Mouse (Mus musculus) cerebellum, adult 11-12 months (tissue): Measurements from ENCODE around the gene Trmt44.
"Not testable (repeated sequence)": the region's sequence is repeated elsewhere in the genome, so short reads cannot be mapped to it uniquely, and the experiment has no call there.

Source experiments
- DNase-seq: peaks from one replicate; pipeline ENCODE4 v3.0.0; 2022

The Trmt44 gene

GRCm38 (mm10) chr5:35584259-35584658 is 9.4 kb upstream of the Trmt44 start:
- DNase-seq, result not testable (repeated sequence)

DNA sequence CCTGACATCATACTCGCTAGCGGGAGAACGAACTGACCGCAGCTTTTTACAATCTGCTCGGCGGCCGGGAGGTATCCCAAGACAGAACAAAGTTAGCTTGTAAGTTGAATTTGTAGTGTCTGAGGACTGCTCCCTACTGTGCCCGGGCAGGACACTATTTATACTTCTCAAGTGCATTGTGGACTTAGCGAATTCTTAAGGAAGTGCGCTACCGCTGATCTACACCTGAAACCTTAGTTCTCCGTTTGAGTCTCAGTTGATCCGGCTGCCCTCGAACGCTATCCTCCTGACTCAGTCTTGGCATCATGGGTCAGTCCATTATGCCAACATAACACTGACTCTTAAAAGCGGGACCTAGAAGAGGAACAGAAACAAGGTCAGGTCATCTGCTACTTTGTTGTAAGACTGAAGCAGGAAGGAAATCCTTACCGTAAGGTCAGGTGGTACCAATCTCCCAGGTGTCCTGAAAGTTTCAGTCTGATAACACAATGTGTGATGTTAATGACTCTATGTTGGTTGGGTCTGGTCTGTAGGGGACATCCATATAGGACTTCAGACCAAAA is 8.4 kb upstream of the Trmt44 start:
- DNase-seq, result no peak

- peak; percentile 97 for DNase-seq
Measured at GRCm38 (mm10) chr5:35582445-35583220, 7.8 kb upstream of the Trmt44 start, which contains the start of gene Acox3. Acox3 (plus strand) TSS chr5:35583040.

DNA sequence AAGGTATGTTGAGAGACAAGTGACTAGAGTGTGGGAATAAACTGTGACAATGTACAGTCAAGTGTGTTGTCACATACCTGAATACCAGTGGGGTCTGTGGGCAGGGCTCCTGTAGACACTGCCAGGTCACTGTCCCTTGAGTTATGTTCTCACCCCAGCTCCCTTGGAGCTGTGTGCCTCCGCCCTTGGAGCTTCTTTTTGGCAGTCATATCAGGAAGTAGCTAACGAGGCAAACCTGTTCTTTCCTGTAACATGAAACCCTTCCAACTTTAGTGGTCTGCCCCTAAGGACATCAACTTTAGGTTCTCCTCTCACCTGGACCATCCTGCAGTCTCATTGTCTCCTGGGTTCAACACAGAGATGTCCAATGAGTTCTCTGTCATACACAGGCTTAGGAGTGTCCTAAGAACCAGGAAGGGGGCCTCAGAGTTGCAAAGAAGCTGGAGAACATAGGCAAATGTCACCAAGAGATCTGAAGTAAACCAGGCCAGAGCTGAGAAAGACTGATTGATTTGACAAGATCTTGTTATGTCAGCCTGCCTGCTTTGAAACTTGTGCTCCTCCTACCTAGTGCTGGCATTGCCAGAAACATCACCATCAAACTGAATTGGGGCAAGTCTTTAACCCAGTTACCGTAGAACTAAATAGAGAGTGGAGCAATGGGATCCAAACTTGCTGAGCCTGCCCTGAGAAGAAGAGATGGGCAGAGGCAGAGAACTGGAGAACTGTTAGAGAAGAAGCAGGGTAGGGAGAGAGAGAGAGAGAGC is 5.5 kb upstream of the Trmt44 start:
- no peak for DNase-seq

DNA sequence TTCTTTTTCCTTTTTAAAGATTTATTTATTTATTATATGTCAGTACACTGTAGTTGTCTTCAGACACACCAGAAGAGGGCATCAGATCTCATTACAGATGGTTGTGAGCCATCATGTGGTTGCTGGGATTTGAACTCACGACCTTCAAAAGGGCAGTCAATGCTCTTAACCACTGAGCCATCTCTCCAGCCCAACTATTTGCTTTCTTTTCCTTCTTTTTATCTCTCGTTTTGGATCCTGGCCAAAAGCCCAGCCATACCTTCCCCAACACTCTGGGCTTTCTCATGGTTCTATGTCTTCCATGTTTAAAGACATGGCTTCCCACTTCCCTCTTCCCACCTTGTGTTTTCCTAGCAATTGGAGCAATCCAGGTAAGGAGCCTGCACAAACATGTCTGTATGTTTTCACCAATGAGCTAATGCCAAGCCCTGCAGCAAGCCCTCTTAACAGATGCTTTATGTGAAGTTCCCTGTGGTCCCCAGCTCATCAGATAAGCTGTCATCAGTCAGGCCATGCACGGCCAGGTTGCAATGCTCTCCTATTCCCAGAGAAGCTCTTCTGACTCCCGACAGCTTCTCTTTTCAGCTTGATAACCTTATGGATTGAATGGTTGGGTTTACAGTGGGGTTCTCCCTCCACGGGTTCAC is 4.5 kb upstream of the Trmt44 start:
- DNase-seq, result no peak

DNA sequence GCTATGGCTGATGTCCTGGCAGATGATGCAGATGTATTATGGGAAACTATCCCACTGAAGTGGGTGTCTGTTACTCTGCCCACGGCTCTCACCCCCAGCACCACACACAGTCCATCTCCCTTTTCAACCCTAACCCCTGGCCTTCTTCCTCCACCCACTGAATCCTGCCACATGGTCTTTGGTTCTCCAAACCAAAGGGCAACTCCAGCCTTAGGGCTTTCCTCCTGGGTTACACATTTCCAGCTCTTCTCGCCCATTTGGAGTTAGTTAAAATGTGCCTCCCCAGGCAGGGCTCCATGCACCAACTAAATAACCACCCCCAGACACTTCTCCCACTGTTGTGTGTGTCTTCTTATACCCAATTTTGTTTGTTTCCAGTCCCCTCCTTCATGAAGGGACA is 3.5 kb upstream of the Trmt44 start:
- no peak for DNase-seq

GRCm38 (mm10) chr5:35576409-35577020 is 1.6 kb upstream of the Trmt44 start:
- no peak for DNase-seq

DNA sequence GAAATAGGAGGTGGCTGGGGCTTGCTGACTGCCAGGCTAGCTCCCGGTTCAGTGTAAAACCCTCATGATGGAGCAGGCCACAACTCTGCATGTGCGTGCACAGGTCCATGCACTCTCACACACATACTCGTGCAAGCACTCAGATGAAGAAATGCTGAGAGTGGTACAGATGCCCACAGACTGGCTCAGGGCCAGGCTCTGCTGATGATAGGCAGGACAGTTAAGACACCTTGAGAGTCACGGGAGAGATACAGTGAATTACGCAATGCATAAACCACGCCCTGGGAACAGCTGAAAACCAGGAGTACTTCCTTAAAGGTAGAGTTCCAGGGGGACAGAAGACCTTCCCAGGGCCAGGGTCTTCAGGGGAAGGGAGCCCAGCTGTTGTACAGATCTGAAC is 3.3 kb downstream of the Trmt44 start:
- DNase-seq, result no peak

DNA sequence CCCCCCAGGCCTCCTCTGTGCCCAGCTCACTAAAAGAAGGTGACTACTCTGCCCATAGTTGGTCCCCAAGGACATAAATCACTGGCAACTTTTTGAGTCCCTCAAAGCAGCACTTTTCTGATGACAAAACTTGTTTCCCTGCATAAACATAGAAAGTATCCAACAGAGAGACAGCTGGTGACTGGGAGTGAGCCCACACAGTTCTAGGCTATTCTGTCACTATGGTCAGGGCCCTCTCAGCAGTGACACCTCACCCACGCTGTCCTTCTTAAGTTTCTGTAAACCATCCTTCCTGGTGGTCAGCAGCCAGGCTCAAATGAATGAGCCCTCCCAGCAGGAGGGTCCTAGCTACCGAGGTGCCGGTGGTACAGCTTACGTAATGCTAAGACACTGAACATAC is 8.2 kb downstream of the Trmt44 start:
- DNase-seq, result no peak

GRCm38 (mm10) chr5:35565217-35565616 is 9.7 kb downstream of the Trmt44 start:
- DNase-seq, result no peak

DNA sequence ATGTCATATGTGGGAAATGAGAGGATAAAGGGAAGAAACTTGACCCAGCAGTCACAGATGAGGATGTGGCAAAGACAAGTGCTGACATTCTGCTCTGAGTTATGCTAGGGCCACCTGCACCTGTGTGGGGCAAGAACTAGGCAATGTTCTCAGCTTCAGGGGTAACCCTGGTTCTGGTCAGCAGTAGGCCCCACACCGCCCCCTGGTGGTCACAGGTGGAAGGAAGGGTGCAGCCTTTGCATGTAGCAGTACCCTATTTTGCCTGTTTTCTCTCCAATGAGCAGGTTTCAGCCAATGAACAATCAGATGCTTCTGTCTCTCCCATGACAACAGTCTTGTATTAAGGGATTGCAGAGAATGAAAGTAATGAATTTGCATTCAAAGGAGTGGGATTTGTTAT is 11.4 kb downstream of the Trmt44 start:
- DNase-seq, result peak; percentile 56

- DNase-seq, result no peak
Measured at GRCm38 (mm10) chr5:35562616-35563015, 12.3 kb downstream of the Trmt44 start.

DNA sequence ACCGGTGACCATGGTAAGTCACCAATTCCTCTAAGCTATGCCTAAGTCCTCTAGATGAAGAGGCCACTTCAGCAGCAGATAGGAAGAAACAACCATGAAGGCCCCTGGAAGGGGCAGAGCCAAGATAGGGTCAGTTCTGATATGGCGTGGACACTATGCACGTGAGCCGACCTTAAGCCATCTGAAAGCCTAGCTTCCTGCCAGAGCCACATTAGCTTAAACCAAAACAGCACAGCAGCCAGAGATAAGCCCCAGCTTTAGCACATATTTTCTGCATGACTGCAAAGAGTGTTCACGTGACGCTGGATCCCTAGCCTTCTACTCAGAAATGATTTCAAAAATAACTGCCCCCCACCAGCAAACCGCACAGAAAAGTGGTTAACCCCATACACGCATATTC is 15.4 kb downstream of the Trmt44 start:
- no peak for DNase-seq

- DNase-seq, result no peak
Measured at GRCm38 (mm10) chr5:35557946-35558621, 16.8 kb downstream of the Trmt44 start.

GRCm38 (mm10) chr5:35556393-35556792 is 18.5 kb downstream of the Trmt44 start:
- no peak for DNase-seq

- no peak for DNase-seq
Measured at GRCm38 (mm10) chr5:35552838-35553539, 21.9 kb downstream of the Trmt44 start.

GRCm38 (mm10) chr5:35551855-35552837 is 22.7 kb downstream of the Trmt44 start:
- DNase-seq, result peak; percentile 83

- no peak for DNase-seq
Measured at GRCm38 (mm10) chr5:35546127-35546526, 28.7 kb downstream of the Trmt44 start.

GRCm38 (mm10) chr5:35541059-35541790 is 33.6 kb downstream of the Trmt44 start:
- no peak for DNase-seq

GRCm38 (mm10) chr5:35540555-35540954 is 34.3 kb downstream of the Trmt44 start:
- no peak for DNase-seq
